Mouse (Mus musculus): ENCODE measurements at regions not wholly inside any gene's neighbourhood (a gene's known extent, or its start where the extent isn't known, plus 50 kb on each side); places are given as distances from the start of the nearest gene placed in this dataset.

DNA sequence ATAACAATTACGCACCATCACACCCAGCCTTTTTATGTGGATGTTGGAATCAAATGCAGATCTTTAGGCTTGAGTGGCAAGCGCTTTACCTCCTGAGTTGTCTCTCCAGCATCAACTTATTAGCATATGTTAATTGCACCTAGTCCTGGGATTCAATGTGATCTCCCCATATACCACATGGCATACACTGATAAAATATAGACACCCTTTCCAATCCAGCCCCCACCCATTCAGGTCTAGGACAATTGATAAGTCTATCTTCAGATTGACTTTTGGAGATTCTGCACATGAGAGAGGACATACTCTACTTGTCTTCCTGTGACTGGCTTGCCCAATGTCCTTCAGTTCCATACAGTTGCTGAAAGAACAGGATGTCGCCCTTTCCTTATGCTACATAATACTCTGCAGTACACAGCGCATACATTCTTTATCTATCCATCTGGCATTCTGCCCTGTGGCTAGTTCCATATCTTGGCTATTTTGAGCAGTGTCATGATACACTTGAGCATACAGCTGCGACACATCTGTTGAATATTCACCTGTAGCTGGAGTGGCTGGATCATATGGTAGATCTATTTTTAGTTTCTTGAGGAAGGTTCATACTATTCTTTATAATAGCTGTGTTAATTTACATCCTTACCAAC is 120.3 kb downstream of the Gsdmc2 start:
- DNase-seq (ENCODE audit: low read depth), result peak; percentile 11

DNA sequence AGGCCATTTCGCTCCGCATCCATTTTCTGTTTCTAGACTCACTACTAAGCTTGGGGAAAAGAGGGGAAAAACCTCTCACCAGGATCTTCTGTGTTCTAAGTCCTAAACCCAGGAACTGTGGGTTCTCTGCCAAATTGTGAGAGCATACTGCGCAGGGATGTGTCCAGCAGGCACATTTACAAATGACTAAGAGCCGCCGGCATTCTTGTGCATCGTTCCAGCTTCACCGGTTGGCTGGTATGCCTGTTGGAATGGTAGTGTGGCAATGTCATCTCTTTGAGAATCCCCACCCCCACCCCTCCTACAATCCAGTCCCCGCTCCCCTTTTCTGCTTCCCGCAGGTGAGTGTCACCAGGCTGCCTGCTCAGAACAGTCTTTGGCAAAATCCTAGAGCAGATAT is 122.0 kb downstream of the Gsdmc2 start:
- peak; percentile 14 for DNase-seq (ENCODE audit: low read depth)

DNA sequence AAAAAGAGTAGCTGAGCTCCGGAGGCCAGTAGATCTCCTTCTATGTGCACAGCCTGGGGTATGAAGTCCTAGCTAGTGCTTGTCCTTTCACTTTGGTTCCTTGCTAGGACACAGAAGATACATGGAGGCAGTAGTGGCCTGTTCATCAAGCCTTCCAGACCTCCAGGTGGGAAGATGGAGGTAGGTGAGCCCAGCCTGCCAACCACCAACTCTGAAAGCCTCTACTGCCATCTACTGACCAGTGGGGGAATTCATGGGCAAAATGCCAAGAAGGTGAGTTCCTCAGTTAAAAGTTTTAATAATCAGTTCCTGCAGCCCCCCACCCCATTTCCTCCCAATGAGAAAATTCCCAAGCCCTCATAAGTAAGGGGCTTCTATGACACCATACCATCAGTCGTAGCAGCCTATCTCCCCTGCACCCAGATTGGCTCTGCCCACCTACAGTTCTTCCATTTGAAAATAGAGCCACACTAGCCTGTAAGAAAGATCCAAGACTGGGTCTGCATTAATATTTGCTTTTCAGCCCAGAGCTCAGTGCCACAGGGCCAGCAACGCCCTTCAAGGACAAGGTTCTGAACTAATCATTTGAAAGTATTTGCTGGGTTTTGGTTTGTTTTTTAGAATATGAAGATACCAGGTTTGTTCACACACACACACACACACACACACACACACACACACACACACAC is 123.2 kb downstream of the Gsdmc2 start:
- DNase-seq (ENCODE audit: low read depth), result peak; percentile 52

DNA sequence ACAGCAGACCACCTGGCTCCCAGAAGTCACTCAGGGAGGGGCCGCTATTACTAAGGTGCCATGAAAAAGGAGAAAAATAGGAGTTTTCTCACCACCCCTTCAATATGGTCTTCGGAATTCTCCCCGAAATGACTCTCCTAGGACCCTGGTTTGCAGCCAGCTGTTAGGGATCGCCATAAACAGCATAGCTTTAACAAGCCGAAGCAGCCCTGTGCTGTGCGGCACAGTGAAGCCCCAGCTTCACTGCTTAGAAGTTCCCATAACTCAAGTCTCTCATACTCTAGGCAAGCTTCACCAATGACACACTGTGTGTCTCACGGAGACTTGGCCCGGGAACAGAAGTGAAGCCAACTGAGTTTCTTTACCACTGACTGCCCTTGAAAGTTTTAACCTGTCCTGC is 127.2 kb downstream of the Gsdmc2 start:
- no peak for DNase-seq (ENCODE audit: low read depth)

DNA sequence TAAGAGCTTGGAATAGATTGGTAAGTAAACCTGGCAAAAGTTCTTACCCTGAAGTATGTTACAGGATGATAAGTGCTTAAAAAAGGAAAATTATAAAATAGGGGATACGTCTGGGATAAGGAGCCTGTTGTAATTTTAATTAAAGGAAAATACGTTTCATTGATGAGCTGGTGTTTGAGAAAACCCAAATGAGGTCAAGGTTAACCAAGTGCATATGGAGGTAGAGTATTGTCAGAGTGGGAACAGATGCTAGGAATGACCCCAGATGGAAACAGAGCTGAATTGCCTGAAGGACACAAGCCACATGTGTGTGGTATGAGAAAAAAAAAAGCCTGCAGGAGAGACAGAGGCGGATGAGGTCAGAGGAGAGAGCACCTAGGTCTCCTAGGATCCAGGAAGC is 131.3 kb downstream of the Gsdmc2 start:
- no peak for DNase-seq (ENCODE audit: low read depth)

DNA sequence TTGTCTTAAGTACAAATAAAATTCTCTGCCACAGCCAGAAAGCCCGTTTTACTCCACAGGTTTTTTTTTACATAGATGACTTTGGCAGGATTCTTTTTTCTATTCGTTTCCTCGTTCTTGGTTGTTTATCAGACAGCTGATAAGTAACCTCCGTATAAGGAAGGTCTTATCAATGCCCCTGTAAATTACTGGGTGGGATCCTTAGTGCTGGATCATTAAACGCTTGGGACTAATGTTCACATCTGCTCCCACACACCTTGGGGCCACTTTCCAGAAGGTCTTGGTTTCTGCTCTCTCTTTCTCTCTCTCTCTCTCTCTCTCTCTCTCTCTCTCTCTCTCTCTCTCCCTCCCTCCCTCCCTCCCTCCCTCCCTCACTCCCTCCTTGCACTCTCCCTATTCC is 134.6 kb downstream of the Gsdmc2 start:
- DNase-seq (ENCODE audit: low read depth), result no peak

DNA sequence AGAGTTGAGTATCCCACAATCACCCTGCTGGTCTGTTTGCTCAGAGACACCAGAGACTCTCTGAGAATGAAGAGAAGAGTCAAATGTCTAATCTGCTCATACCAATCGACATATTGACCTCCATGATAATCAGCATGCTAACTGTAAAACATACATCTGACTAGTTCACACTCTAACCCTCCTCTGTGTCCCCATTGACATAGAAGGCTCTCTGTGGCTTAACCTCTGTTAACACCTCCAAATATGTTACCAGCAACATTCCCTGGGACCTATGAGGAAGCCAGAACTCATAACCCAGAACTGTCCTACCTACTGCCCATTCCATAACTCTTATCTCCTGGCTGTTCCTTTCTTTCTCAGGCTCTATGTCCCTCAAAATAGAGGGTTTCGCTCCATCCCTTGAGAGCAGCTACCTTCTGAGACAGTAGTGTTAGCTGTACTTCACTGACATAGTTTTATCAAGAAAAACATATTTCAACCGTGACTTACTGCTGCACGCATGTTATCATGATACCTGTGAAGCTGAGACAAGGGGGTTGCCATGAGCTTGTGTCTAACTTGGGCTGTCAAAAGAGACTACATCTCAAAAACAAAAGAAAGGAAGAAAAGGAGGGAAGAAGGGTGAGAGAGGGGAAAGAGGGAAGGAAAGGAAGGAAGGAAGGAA is 135.6 kb downstream of the Gsdmc2 start:
- no peak for DNase-seq (ENCODE audit: low read depth)

DNA sequence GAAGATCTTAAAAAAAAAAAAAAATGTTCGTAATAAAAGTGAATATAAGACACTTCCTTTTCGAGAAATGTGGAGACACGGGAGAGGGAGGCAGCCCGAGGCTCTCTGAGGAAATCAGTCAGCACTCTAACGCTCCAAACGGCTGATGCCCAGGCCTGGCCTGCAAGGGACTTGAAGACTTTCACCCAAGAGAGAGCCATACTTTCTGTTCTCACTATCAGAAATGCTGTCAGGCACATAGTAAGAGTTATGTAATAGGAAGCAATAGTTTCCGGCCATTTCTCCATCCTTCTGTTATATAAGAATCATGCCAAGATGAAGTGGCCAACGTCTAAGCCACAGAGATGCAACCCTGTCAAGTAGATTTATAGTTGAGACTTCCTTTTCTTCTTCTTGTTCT is 140.3 kb downstream of the Gsdmc2 start:
- DNase-seq (ENCODE audit: low read depth), result no peak

DNA sequence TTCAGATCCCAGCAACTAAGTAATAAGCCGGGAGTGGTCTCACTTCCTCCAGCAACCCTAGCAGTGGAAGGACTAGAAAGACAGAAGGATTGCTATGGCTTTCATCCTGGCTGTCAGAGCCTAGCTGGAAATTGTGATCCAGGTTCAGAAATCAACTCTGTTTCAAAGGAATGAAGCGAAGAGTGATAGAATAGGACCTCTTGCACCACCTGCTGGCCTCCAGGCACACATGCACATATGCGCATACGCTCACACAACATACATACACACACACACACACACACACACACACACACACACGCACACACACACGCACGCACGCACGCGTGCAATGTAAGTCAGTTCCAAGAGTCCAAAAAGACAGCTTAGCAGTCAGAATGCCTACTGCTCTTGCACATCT is 147.1 kb downstream of the Gsdmc2 start:
- no peak for DNase-seq (ENCODE audit: low read depth)

DNA sequence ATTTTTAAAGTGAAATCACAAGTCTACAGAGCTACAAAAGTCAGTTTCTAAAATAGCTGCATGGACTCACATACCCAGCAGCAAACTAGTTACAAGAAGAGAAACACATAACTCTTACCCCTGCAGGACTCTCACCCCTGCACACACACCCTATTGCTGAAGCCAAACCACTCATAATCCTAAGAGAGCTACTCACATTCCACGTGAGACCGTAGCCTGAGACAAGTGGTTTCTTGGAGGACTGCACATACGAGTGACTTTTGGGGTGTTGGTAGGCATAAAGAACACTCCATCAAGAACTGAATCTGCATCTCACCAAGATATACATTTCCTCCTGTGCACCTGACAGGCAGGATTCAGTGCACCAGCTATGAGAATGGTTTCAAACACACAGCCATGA is 150.8 kb downstream of the Gsdmc2 start:
- no peak for DNase-seq (ENCODE audit: low read depth)

DNA sequence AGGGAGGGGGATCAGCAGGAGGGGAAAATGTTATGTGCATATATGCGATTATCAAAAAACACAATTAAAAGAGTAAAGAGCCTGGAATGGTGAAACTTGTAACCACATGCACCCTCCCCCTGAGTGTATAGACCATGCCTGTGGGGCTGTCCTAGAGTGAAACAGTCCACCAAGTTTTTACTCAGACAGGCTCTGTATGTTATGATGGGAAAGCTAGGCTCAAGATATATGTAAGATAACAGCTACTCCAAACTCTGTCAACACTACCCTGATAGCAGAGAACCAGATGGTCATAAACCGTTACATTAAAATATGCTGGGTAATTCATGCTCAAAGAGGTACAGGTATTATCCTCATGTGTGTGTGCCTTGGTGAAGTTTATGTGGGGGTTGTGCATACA is 151.4 kb downstream of the Gsdmc2 start:
- DNase-seq (ENCODE audit: low read depth), result no peak

DNA sequence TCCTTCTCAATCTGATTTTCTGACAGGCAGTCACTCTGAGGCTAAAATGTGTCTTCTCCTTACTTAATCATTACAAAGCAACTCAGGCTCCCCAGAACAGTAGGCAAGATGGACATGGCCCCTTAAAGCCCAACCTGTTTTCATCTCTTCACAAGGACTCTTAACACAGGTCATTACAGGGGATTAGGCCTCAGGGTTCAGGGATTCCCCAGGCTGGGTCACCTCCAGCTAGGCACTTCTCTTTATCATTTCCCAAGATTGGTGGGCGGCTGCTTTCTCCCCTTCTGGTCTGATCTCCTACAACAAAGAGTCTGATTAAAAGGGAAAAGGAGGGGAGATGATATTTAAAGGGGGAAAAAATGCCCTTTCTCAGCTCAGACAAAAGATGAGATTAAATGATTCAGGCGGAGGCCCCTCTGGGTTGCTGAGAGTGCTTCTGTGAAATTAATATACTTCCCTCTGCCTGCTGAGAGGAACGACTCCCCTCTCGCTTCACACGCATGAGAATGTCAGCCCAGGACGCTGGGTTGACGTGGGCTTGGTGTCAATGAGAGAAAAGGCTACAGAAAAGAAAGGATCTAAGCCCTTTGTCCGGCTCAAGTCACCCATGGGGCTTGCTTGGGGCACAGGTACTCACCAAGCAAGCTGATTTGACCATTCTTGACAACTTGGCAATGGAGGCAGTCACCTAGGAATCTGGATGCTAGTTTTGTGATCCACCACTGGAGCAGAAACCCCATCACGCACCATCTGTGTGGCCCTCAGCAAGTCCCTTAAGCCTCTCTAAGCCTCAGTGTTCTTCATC is 152.3 kb downstream of the Gsdmc2 start:
- DNase-seq (ENCODE audit: low read depth), result no peak

DNA sequence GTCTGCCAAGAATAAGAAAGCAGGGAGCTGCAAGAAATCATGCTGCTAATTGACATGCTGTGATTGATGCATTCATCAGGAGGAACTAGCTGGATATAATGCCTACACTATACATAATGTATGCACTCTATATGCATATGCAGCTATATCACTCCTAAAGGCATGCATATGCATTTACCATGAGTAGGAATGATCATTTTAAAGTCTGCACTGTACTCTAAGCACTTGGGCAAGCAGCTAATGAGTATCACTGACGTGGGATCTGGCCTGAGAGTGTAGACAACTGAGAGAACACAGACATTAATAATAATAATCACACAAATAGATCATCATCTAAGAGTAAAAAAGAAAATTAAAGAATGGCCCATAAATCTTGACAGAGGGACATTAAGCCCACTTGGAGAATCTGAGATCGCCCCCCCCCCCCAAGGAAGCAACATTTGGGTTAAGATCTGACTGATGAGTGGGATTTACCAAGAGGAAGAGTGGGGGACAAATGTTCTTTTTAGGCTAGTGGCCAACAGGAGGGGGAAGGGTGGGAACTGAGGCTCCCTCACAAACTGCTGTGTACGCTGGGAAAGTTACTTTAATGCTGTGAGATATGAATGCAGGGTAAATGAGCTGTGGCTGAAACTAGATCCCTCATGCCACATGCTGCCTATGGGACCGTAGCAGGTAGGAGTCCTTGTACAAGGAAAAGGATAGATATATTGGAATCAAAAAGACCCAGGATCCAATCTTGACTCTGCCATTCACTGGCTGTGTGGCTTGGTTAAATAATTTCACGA is 155.0 kb downstream of the Gsdmc2 start:
- DNase-seq (ENCODE audit: low read depth), result no peak

DNA sequence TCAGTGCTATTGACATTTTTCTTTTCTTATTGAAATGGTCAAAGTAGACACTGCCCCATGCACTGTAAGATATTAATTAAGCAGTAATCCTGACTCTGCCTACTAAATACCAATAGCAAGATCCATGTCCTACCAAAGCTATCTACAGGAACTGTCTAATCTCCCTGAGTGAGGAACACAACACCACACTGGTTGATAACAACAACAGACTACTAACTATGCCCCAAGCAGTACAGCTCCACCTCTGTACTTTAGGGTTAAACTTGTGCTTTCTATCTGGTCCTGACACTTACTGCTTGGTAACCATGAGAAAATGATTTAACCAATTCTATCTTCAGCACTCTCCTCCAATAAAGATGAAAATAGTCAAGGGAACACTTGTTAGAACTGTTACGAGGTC is 157.1 kb downstream of the Gsdmc2 start:
- no peak for DNase-seq (ENCODE audit: low read depth)

DNA sequence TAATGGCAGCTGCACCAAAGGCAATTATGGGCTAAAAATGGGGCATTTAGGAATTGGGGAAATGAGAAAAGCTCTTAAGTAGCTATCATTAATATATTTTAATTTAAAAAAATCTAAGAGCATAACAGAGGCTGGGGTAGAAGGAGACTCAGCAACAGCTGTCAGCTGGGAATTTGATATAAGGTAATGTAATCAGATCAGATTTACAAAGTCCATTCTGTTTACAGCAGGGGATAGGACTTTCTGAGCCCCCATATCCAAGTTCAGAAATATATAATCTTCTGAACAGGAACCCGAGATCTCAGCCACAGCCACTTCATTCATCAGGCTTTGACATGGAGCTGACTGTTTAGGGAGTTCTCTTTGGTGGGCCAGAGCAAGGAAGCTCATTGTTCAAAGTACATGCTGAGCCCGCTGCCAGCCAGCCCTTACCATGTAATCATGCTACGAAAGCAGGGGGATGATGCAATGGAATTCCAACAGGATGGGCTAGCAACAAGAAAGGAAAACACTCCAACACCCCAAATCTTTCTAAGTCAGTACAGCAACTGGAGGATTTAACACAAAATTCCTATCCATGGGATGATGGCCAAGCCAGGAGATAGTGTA is 157.9 kb downstream of the Gsdmc2 start:
- DNase-seq (ENCODE audit: low read depth), result no peak

DNA sequence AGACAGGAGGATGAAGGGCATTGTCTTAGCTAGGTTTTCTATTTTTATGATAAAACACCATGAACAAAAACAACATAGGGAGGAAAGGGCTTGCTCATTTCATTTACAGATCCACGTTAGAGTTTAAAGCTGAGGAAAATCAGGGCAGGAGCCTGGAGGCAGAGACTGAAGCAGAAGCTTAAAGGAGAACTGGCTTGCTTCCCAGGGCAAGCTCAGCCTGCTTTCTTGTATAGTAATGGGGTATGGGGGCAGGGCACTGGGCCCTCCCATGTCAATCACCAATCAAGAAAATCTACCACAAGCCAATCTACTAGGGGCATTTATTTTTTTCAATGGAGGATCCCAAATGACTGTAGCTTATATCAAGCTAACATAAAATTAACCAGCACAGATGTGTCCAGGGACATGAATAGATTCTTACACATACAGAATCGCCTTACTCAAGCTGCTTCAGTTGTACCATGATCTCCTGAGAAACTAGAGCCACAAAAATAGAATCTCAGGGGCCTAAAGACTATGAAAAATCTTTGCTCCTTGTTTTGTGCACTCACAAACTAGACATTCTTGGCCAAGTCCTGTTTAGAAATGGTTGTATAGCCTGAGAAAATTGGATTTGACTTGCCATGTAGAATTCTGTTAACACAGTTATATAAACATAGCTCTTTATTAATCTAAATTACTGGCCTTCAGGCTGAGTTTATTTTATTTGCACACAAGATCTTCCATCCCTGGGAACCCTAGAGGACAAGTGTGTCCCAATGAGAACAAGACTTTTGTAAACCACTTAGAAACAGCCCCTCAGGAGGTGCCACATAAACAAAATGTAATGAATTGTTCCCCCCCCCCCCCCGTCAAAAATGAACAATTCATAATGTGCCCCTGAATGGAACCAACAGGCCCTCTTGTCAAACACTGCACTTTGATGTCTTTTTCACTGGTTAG is 164.7 kb downstream of the Gsdmc2 start:
- no peak for DNase-seq (ENCODE audit: low read depth)

DNA sequence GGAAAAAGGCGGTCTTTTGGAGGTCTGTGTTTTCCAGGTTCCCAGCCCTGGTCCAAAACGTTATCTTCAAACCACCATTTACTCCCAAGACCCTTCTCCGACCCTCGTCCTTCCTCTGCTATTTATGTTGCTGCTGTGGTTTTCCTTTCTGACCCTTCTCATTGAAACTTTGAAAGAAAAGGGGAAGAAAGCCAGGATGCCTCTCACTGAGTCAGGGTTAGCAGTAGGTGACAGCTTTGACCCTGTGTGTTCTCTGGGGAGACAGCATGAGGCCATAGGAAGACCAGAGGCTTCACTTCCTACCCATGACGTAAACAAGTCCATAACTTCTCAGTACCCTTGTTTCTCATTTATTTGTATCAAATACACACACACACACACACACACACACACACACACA is 166.1 kb downstream of the Gsdmc2 start:
- DNase-seq (ENCODE audit: low read depth), result no peak

DNA sequence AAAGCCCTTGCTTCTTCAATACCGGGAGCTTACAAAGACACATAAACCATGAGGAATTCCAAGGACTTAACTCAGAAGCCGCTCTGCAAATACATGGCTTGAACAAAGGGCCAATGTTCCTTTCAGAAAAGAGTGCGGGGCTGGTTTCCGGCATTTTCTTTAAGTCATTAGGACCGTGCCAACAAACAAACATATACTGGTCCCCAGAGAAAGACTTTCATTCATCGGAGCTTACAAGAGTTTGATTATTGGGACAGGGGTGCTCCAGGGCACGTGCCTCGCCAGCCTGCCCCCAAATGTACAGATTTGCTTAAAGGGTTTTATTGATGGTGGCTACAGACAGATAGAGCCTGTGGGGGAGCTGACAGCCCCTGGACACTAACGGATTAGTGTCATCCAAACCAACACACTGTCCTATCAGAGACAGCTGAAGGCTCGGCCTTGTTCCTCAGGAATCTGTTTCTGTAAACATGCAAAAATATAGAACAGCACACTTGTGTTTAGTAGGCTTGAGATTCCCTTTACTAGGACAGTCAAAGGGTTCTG is 169.4 kb downstream of the Gsdmc2 start:
- no peak for DNase-seq (ENCODE audit: low read depth)

DNA sequence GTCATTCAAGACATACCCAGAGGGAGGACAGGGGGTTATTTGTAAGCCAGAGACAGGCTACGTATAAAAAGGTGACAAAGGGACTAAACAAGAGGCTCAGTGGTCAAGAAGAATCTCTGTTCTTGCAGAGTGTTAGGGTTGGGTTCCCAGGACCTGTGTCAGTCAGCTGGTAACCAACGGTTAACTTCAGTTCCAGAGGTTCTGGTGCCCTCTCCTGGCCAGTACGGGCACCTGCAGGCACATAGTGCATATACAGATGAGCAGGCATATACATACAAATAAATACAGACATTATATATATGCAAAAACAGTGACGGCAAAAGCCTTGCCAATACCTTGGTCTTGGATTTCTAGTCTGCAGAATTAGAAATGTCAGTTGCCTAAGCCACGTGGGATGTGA is 170.6 kb downstream of the Gsdmc2 start:
- DNase-seq (ENCODE audit: low read depth), result no peak

DNA sequence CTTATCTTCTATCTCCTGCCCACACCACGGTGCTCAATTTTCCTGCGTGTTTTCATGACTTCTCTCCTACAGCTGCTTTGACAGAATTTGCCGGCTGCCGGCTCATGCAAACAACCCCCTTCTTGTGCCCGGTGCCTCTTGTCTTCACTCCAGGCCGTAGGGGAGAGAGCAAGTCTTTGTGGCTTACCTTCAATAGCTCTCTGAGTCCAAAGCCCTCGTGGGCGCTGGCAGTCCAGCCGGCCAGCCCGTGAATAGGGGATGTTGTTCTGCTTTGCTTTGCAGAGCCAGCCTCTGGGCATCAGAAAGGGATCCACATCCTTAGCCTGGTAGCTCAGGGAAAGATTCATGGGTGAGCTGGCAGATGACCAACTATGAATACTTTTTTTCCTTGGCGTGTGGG is 173.9 kb downstream of the Gsdmc2 start:
- no peak for DNase-seq (ENCODE audit: low read depth)

Data from NIH3T3 (cell line).